Mouse (Mus musculus): ENCODE measurements around the gene Ap2s1. TPM values are rescaled to one million over a fixed set of nuclear protein-coding genes. Genes with fewer than 3 reads are reported as not detected.

Gene Ap2s1
- polyA plus RNA-seq, 1 experiment from 2014 or later: 266 TPM

- no peak overlapping the region for H3K4me3 ChIP-seq (ENCODE audit: low read depth, low read length)
- WGBS: 87% methylated on average over 19 of the region's 19 CpGs
- no peak overlapping the region for H3K27ac ChIP-seq (replicated peaks; ENCODE audit: low read depth, low read length)
- no peaks in the 10 kb centered on the region for H3K4me1 ChIP-seq (ENCODE audit: control insufficient read depth, insufficient read depth, low read length)
- no peak overlapping the region for H3K9ac ChIP-seq (ENCODE audit: low read length)
- H3K9me3 ChIP-seq (ENCODE audit: control insufficient read depth, low read length): no peaks in the 10 kb centered on the region
- no peaks in the 10 kb centered on the region for H3K27me3 ChIP-seq (ENCODE audit: control insufficient read depth, insufficient read depth, low read length)
- ATAC-seq (ENCODE audit: insufficient number of reproducible peaks, low FRiP score, low TSS enrichment, low read depth) (no peak), DNase-seq (ENCODE audit: low spot score) (no peak)
- H3K4me2 ChIP-seq (ENCODE audit: low read depth, severe bottlenecking): no peak overlapping the region
- H3K36me3 ChIP-seq (ENCODE audit: control insufficient read depth, insufficient read depth, low read length): peaks cover 10% of the 10 kb centered on the region
Observed at GRCm38 (mm10) chr7:16793010-16793725, 55.0 kb downstream of the Ap2s1 start.

DNA sequence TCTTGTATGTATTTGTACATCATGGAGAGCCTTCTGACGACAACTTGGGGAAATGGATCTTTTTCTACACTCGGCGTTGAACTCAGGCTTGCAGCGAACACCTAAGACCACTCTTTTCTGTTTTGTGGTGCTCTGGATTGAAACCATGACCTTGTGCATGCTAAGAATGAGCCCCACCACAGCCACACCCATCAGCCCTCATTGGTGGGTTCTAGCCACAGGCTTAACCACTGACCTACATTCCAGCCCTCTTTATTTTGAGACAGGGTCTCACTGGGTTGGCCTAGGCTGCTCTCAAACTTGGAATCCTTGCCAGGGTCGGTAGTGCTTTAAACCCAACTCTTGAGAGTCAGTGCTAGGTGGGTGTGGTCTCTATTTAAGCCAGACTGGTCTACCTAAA, 56.7 kb downstream of the Ap2s1 start:
- ATAC-seq (ENCODE audit: insufficient number of reproducible peaks, low FRiP score, low TSS enrichment, low read depth) (no peak), DNase-seq (ENCODE audit: low spot score) (no peak)
- Histone ChIP-seq H3K9ac (ENCODE audit: low read length) (no peak overlapping the region), H3K36me3 (ENCODE audit: control insufficient read depth, insufficient read depth, low read length) (peaks cover 11% of the 10 kb centered on the region), H3K4me2 (ENCODE audit: low read depth, severe bottlenecking) (no peak overlapping the region), H3K4me3 (ENCODE audit: low read depth, low read length) (no peak overlapping the region), H3K9me3 (ENCODE audit: control insufficient read depth, low read length) (no peaks in the 10 kb centered on the region), H3K27ac (replicated peaks; ENCODE audit: low read depth, low read length) (no peak overlapping the region), H3K27me3 (ENCODE audit: control insufficient read depth, insufficient read depth, low read length) (no peaks in the 10 kb centered on the region), H3K4me1 (ENCODE audit: control insufficient read depth, insufficient read depth, low read length) (no peaks in the 10 kb centered on the region)
- WGBS: 92% methylated on average over 5 of the region's 5 CpGs

Other genes with a start within 250 kb of the Ap2s1 start
- 31.0 and 36.5 TPM in 2 replicates for gene Arhgap35, start 123.4 kb upstream of the Ap2s1 start, polyA plus RNA-seq (2014; fragmentation: Nextera tagmentation; extraction: Ambion mirVana)
- not detected in 2 replicates for gene Ceacam15, start 62.7 kb upstream of the Ap2s1 start, polyA plus RNA-seq (2014; fragmentation: Nextera tagmentation; extraction: Ambion mirVana)
- gene Ceacam9, start 16.5 kb upstream of the Ap2s1 start, polyA plus RNA-seq (2014; fragmentation: Nextera tagmentation; extraction: Ambion mirVana): not detected in 2 replicates
- 28.5 and 30.9 TPM in 2 replicates for gene Slc1a5, start 42.9 kb downstream of the Ap2s1 start, polyA plus RNA-seq (2014; fragmentation: Nextera tagmentation; extraction: Ambion mirVana)
- 125 and 128 TPM in 2 replicates for gene Strn4, start 77.5 kb downstream of the Ap2s1 start, polyA plus RNA-seq (2014; fragmentation: Nextera tagmentation; extraction: Ambion mirVana)
- gene Fkrp, start 78.3 kb downstream of the Ap2s1 start, polyA plus RNA-seq (2014; fragmentation: Nextera tagmentation; extraction: Ambion mirVana): 25.4 and 29.3 TPM in 2 replicates
- gene Prkd2, start 104.5 kb downstream of the Ap2s1 start, polyA plus RNA-seq (2014; fragmentation: Nextera tagmentation; extraction: Ambion mirVana): 16.6 and 16.8 TPM in 2 replicates
- 14.6 and 15.7 TPM in 2 replicates for gene Dact3, start 136.9 kb downstream of the Ap2s1 start, polyA plus RNA-seq (2014; fragmentation: Nextera tagmentation; extraction: Ambion mirVana)
- 13.9 and 15.9 TPM in 2 replicates for gene Gng8, start 153.4 kb downstream of the Ap2s1 start, polyA plus RNA-seq (2014; fragmentation: Nextera tagmentation; extraction: Ambion mirVana)
- gene Ptgir, start 168.1 kb downstream of the Ap2s1 start, polyA plus RNA-seq (2014; fragmentation: Nextera tagmentation; extraction: Ambion mirVana): 0.24 and 0.44 TPM in 2 replicates
- 176 and 201 TPM in 2 replicates for gene Calm3, start 185.7 kb downstream of the Ap2s1 start, polyA plus RNA-seq (2014; fragmentation: Nextera tagmentation; extraction: Ambion mirVana)
- 4.8 TPM in 2 replicates for gene Pnmal2, start 206.3 kb downstream of the Ap2s1 start, polyA plus RNA-seq (2014; fragmentation: Nextera tagmentation; extraction: Ambion mirVana)
- gene Pnmal1, start 221.3 kb downstream of the Ap2s1 start, polyA plus RNA-seq (2014; fragmentation: Nextera tagmentation; extraction: Ambion mirVana): 2.0 and 2.1 TPM in 2 replicates
- 0.65 and 0.78 TPM in 2 replicates for gene Gm42372, start 244.7 kb downstream of the Ap2s1 start, polyA plus RNA-seq (2014; fragmentation: Nextera tagmentation; extraction: Ambion mirVana)

Data from limb, embryonic 11.5 days (tissue).